ENCODE assay signal across 8 mouse cellular contexts in the genomic region with DNA sequence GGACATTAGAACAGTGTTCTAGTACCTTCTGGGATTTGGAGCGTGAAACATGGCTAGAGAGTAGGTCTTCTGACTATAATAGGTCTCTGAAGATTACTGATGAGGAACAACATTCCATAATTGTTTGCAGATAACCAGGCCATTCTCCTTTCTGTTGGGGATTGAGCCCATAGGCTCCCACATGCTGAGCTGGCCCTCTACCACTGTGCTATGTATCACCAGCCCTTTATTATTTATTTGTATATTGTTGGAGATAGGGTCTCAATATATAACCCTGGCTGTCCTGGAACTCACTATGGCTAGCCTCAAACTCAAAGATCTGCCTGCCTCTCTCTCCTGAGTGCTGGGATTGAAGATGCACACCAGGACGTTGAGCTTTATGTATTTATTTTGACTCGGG. TPM values are rescaled to one million over a fixed set of nuclear protein-coding genes. Genes with fewer than 3 reads are reported as not detected.
A peak's percentile ranks its signal among the peaks of the same experiment; 100 is the strongest.
DNase-seq lines count a peak whose midpoint lies in the region; ATAC-seq and TF ChIP-seq lines count a peak whose summit lies in the region.

No protein-coding gene starts in this region.

- WGBS in kidney, postnatal 0 days, result 64% methylated on average over 3 of the region's 3 CpGs
- 48% methylated on average over 3 of the region's 3 CpGs for WGBS in embryonic facial prominence, embryonic 12.5 days
- 45% methylated on average over 3 of the region's 3 CpGs for WGBS in intestine, embryonic 15.5 days
- WGBS in neural tube, embryonic 12.5 days, result 67% methylated on average over 3 of the region's 3 CpGs

- no peak for DNase-seq in kidney, postnatal 0 days (ENCODE audit: low spot score)
- no peak for DNase-seq in kidney, adult 18-20 months
- DNase-seq in urinary bladder, postnatal 36 days (ENCODE audit: low spot score in 2 of 2), result no peak
- no peak for DNase-seq in ovary, postnatal 36 days (ENCODE audit: low spot score)
- DNase-seq in adrenal gland, adult 8-10 months, result no peak

- no peak for TF ChIP-seq CTCF in kidney, postnatal 0 days (IDR thresholded peaks at IDR 0.05; ENCODE audit: low read depth)

- H3K36me3 ChIP-seq in kidney, postnatal 0 days (ENCODE audit: insufficient read depth, low read length), result no peaks in the 10 kb centered on the region
- H3K36me3 ChIP-seq in embryonic facial prominence, embryonic 12.5 days, result no peaks in the 10 kb centered on the region
- H3K36me3 ChIP-seq in intestine, embryonic 15.5 days, result no peaks in the 10 kb centered on the region
- no peaks in the 10 kb centered on the region for H3K36me3 ChIP-seq in neural tube, embryonic 12.5 days

- H3K27me3 ChIP-seq in kidney, postnatal 0 days (ENCODE audit: insufficient read depth, low read length), result no peaks in the 10 kb centered on the region
- no peaks in the 10 kb centered on the region for H3K27me3 ChIP-seq in embryonic facial prominence, embryonic 12.5 days
- H3K27me3 ChIP-seq in intestine, embryonic 15.5 days (replicated peaks), result no peaks in the 10 kb centered on the region
- H3K27me3 ChIP-seq in neural tube, embryonic 12.5 days (replicated peaks), result no peaks in the 10 kb centered on the region

- H3K4me2 ChIP-seq in kidney, postnatal 0 days (ENCODE audit: low read length), result peak overlapping the region; percentile 96
- peak overlapping the region; percentile 95 for H3K4me2 ChIP-seq in embryonic facial prominence, embryonic 12.5 days (replicated peaks)
- H3K4me2 ChIP-seq in intestine, embryonic 15.5 days (replicated peaks), result peak overlapping the region; percentile 83
- H3K4me2 ChIP-seq in neural tube, embryonic 12.5 days (replicated peaks), result peak overlapping the region; percentile 77

- ATAC-seq in kidney, postnatal 0 days (replicated peaks; ENCODE audit: low FRiP score, low read depth), result no peak
- ATAC-seq in embryonic facial prominence, embryonic 12.5 days (ENCODE audit: insufficient number of reproducible peaks, insufficient read depth, low FRiP score, low TSS enrichment), result peak; percentile 25; the same call in 1 of the 2 replicates
- peak; percentile 18 for ATAC-seq in intestine, embryonic 15.5 days
- peak; percentile 18; the same call in 1 of the 2 replicates for ATAC-seq in neural tube, embryonic 12.5 days (ENCODE audit: low FRiP score, low read depth)

- H3K4me3 ChIP-seq in kidney, postnatal 0 days (replicated peaks; ENCODE audit: low read depth, low read length), result peak overlapping the region; percentile 62
- peak overlapping the region; percentile 83 for H3K4me3 ChIP-seq in embryonic facial prominence, embryonic 12.5 days
- H3K4me3 ChIP-seq in intestine, embryonic 15.5 days (replicated peaks), result peak overlapping the region; percentile 69
- H3K4me3 ChIP-seq in neural tube, embryonic 12.5 days, result peak overlapping the region; percentile 64

- H3K9ac ChIP-seq in kidney, postnatal 0 days (ENCODE audit: low read depth, low read length), result no peak overlapping the region
- H3K9ac ChIP-seq in embryonic facial prominence, embryonic 12.5 days, result peak overlapping the region; percentile 73; the same call in 1 of the 2 replicates
- peak overlapping the region; percentile 20; the same call in 1 of the 2 replicates for H3K9ac ChIP-seq in intestine, embryonic 15.5 days
- 0 out of 2 replicates have a peak overlapping the region, but pooled peaks have one; percentile 33 for H3K9ac ChIP-seq in neural tube, embryonic 12.5 days

- no peak overlapping the region for H3K27ac ChIP-seq in kidney, postnatal 0 days
- H3K27ac ChIP-seq in embryonic facial prominence, embryonic 12.5 days, result peak overlapping the region; percentile 26; the same call in 1 of the 2 replicates
- H3K27ac ChIP-seq in intestine, embryonic 15.5 days, result peak overlapping the region; percentile 18; the same call in 1 of the 2 replicates
- H3K27ac ChIP-seq in neural tube, embryonic 12.5 days, result peak overlapping the region; percentile 33; the same call in 1 of the 2 replicates

- H3K4me1 ChIP-seq in kidney, postnatal 0 days (replicated peaks; ENCODE audit: insufficient read depth, low read length), result peaks cover 18% of the 10 kb centered on the region
- H3K4me1 ChIP-seq in embryonic facial prominence, embryonic 12.5 days, result peaks cover 18% of the 10 kb centered on the region
- H3K4me1 ChIP-seq in intestine, embryonic 15.5 days (replicated peaks), result peaks cover 2% of the 10 kb centered on the region; the same call in 1 of the 2 replicates
- peaks cover 14% of the 10 kb centered on the region for H3K4me1 ChIP-seq in neural tube, embryonic 12.5 days

- no peaks in the 10 kb centered on the region for H3K9me3 ChIP-seq in kidney, postnatal 0 days (replicated peaks; ENCODE audit: low read length)
- no peaks in the 10 kb centered on the region for H3K9me3 ChIP-seq in embryonic facial prominence, embryonic 12.5 days
- no peaks in the 10 kb centered on the region for H3K9me3 ChIP-seq in intestine, embryonic 15.5 days
- no peaks in the 10 kb centered on the region for H3K9me3 ChIP-seq in neural tube, embryonic 12.5 days

RNA-seq across cellular contexts. Expression of gene Snx8, which starts 0.6 kb away (rescaled TPM):
- polyA plus RNA-seq in kidney, postnatal 0 days (2015; fragmentation: Nextera tagmentation; extraction: Ambion mirVana), result 28.8 and 31.8 TPM in 2 replicates
- polyA plus RNA-seq in embryonic facial prominence, embryonic 12.5 days (2016; fragmentation: Nextera tagmentation; extraction: Ambion mirVana), result 21.4 and 21.5 TPM in 2 replicates
- 23.0 and 27.2 TPM in 2 replicates for polyA plus RNA-seq in intestine, embryonic 15.5 days (2015; fragmentation: Nextera tagmentation; extraction: Ambion mirVana)
- polyA plus RNA-seq in neural tube, embryonic 12.5 days (2016; fragmentation: Nextera tagmentation; extraction: Ambion mirVana), result 18.2 and 19.1 TPM in 2 replicates
- 10 to 100 TPM; 14.8 to 21.0 (median 18.5) TPM for total RNA-seq in adrenal gland, adult 8-10 months (2022)

RNA-seq across cellular contexts. Expression of gene Eif3b, which starts 29.5 kb away (rescaled TPM):
- 77.9 and 88.6 TPM in 2 replicates for polyA plus RNA-seq in kidney, postnatal 0 days (2015; fragmentation: Nextera tagmentation; extraction: Ambion mirVana)
- polyA plus RNA-seq in embryonic facial prominence, embryonic 12.5 days (2016; fragmentation: Nextera tagmentation; extraction: Ambion mirVana), result 187 and 191 TPM in 2 replicates
- polyA plus RNA-seq in intestine, embryonic 15.5 days (2015; fragmentation: Nextera tagmentation; extraction: Ambion mirVana), result 127 and 142 TPM in 2 replicates
- polyA plus RNA-seq in neural tube, embryonic 12.5 days (2016; fragmentation: Nextera tagmentation; extraction: Ambion mirVana), result 167 and 170 TPM in 2 replicates
- total RNA-seq in adrenal gland, adult 8-10 months (2022), result 100 to 1,000 TPM; 162 to 201 (median 183) TPM

RNA-seq across cellular contexts. Expression of gene Gm4869, which starts 55.8 kb away (rescaled TPM):
- polyA plus RNA-seq in kidney, postnatal 0 days (2015; fragmentation: Nextera tagmentation; extraction: Ambion mirVana), result not detected in 2 replicates
- 0.05 TPM in 1 of 2 replicates, not detected in the other for polyA plus RNA-seq in embryonic facial prominence, embryonic 12.5 days (2016; fragmentation: Nextera tagmentation; extraction: Ambion mirVana)
- not detected in 2 replicates for polyA plus RNA-seq in intestine, embryonic 15.5 days (2015; fragmentation: Nextera tagmentation; extraction: Ambion mirVana)
- 0.06 TPM in 1 of 2 replicates, not detected in the other for polyA plus RNA-seq in neural tube, embryonic 12.5 days (2016; fragmentation: Nextera tagmentation; extraction: Ambion mirVana)
- under 1 TPM in 3 of 4 experiments, not detected in 1; 0.15 to 0.24 (median 0.22) TPM for total RNA-seq in adrenal gland, adult 8-10 months (2022)

RNA-seq across cellular contexts. Expression of gene Mrm2, which starts 57.9 kb away (rescaled TPM):
- 17.2 and 17.3 TPM in 2 replicates for polyA plus RNA-seq in kidney, postnatal 0 days (2015; fragmentation: Nextera tagmentation; extraction: Ambion mirVana)
- polyA plus RNA-seq in embryonic facial prominence, embryonic 12.5 days (2016; fragmentation: Nextera tagmentation; extraction: Ambion mirVana), result 24.0 and 24.9 TPM in 2 replicates
- 19.0 and 19.7 TPM in 2 replicates for polyA plus RNA-seq in intestine, embryonic 15.5 days (2015; fragmentation: Nextera tagmentation; extraction: Ambion mirVana)
- 18.1 and 18.6 TPM in 2 replicates for polyA plus RNA-seq in neural tube, embryonic 12.5 days (2016; fragmentation: Nextera tagmentation; extraction: Ambion mirVana)
- 10 to 100 TPM; 18.8 to 22.4 (median 21.2) TPM for total RNA-seq in adrenal gland, adult 8-10 months (2022)
